Mouse (Mus musculus): ENCODE results near the gene Coq6. TPM values are rescaled to one million over a fixed set of nuclear protein-coding genes. Genes with fewer than 3 reads are reported as not detected.

Coq6 gene
- polyA plus RNA-seq, 2 experiments: 22.0 to 22.5 TPM

DNA sequence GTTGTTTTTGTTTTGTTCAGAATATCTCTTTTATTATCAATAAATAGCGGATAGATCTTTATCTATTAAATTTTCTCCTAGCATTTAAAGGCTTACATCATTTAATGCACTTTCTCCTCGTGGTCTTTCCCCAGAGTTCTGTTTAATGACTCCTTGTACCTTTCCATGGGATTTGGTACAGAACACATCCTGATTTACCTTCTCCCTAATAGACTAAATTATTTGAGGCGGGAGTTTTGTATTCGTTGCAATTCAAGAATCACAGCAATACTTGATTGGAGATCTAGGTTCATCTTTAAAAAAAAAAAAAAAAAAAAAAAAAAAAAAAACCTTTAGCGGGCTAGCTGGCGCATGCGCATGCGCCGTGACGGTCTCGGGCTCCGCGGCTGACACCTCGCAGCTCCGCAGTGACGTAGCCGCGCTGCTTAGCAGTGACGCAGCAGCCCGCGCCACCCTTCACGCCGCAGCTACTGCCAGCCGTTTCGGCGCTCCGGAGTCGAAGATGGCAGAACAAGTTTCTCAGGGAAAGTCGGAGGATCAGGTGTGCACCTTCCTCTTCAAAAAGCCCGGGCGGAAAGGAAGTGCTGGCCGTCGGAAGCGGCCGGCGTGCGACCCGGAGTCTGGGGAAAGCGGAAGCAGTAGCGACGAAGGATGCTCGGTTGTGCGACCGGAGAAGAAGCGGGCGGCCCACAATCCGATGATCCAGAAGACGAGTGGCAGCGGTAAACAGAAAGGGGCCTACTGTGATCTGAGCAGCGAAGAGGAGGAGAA, 55.6 kb downstream of the Coq6 start, which contains the start of gene Rnf113a2:
Gene Rnf113a2 (plus strand): TSS at position 363 of the 771 bp plus-strand sequence.
- Histone ChIP-seq H3K9me3 (ENCODE audit: control insufficient read depth, low read length) (no peaks in the 10 kb centered on the region), H3K27ac (peak within 1 kb of the TSS; percentile 93), H3K9ac (replicated peaks) (peak within 1 kb of the TSS; percentile 96), H3K36me3 (replicated peaks; ENCODE audit: control insufficient read depth, insufficient read depth, low read depth) (no peaks in the 10 kb centered on the region), H3K27me3 (ENCODE audit: control insufficient read depth, insufficient read depth, low read length) (no peaks in the 10 kb centered on the region), H3K4me3 (ENCODE audit: insufficient read depth in 1 of 2, low read depth in 2 of 2, low read length in 2 of 2) (peak within 1 kb of the TSS; percentile 81 to 85), H3K4me1 (replicated peaks; ENCODE audit: control insufficient read depth in 2 of 2, insufficient read depth in 2 of 2, low read length in 1 of 2) (peaks cover 4 to 7% of the 10 kb centered on the region in 2 experiments), H3K4me2 (ENCODE audit: low read depth) (peak within 1 kb of the TSS; percentile 76)
- 2% methylated on average over 50 of the region's 50 CpGs for WGBS (ENCODE audit: insufficient replicate concordance)
- DNase-seq (ENCODE audit: low read depth in 3 of 3, low spot score in 3 of 3): peak; percentile 82
- peak; percentile 97 for ATAC-seq (ENCODE audit: insufficient read depth)
- TF ChIP-seq EP300 (IDR thresholded peaks at IDR 0.05; ENCODE audit: low read depth) (no peak), CTCF (IDR thresholded peaks at IDR 0.05; ENCODE audit: low read depth) (no peak)

DNA sequence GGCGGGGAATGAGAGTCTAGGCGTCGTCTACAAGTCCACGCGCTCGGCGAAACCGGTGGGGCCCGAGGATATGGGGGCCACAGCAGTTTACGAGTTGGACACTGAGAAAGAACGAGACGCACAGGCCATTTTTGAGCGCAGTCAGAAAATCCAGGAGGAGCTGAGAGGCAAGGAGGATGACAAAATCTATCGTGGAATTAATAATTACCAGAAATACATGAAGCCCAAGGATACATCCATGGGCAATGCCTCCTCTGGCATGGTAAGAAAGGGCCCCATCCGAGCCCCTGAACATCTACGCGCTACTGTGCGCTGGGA, 56.1 kb downstream of the Coq6 start:
- peaks cover 4 to 7% of the 10 kb centered on the region in 2 experiments for H3K4me1 ChIP-seq (replicated peaks; ENCODE audit: control insufficient read depth in 2 of 2, insufficient read depth in 2 of 2, low read length in 1 of 2)
- peak overlapping the region; percentile 81 to 85 for H3K4me3 ChIP-seq (ENCODE audit: insufficient read depth in 1 of 2, low read depth in 2 of 2, low read length in 2 of 2)
- ATAC-seq (ENCODE audit: insufficient read depth) (no peak), DNase-seq (ENCODE audit: low read depth in 3 of 3, low spot score in 3 of 3) (no peak)
- peak overlapping the region; percentile 76 for H3K4me2 ChIP-seq (ENCODE audit: low read depth)
- WGBS (ENCODE audit: insufficient replicate concordance): 34% methylated on average over 18 of the region's 18 CpGs
- no peaks in the 10 kb centered on the region for H3K27me3 ChIP-seq (ENCODE audit: control insufficient read depth, insufficient read depth, low read length)
- peak overlapping the region; percentile 93 for H3K27ac ChIP-seq
- no peaks in the 10 kb centered on the region for H3K9me3 ChIP-seq (ENCODE audit: control insufficient read depth, low read length)
- peak overlapping the region; percentile 96 for H3K9ac ChIP-seq (replicated peaks)
- no peak for TF ChIP-seq CTCF (IDR thresholded peaks at IDR 0.05; ENCODE audit: low read depth)
- TF ChIP-seq EP300 (IDR thresholded peaks at IDR 0.05; ENCODE audit: low read depth): no peak
- no peaks in the 10 kb centered on the region for H3K36me3 ChIP-seq (replicated peaks; ENCODE audit: control insufficient read depth, insufficient read depth, low read depth)

Other genes starting within 250 kb of the Coq6 start
- 0.39 and 0.44 TPM in 2 replicates for gene Dnal1, start 247.3 kb upstream of the Coq6 start, polyA plus RNA-seq (2012; rRNA removed)
- gene Dnal1, start 247.3 kb upstream of the Coq6 start, polyA plus RNA-seq (2014; fragmentation: Nextera tagmentation; extraction: Ambion mirVana): 0.04 and 0.15 TPM in 2 replicates
- 0.09 and 0.10 TPM in 2 replicates for gene Pnma1, start 213.2 kb upstream of the Coq6 start, polyA plus RNA-seq (2012; rRNA removed)
- 0.05 and 0.11 TPM in 2 replicates for gene Pnma1, start 213.2 kb upstream of the Coq6 start, polyA plus RNA-seq (2014; fragmentation: Nextera tagmentation; extraction: Ambion mirVana)
- 3.9 and 4.3 TPM in 2 replicates for gene Elmsan1, start 142.8 kb upstream of the Coq6 start, polyA plus RNA-seq (2012; rRNA removed)
- 4.5 and 5.1 TPM in 2 replicates for gene Elmsan1, start 142.8 kb upstream of the Coq6 start, polyA plus RNA-seq (2014; fragmentation: Nextera tagmentation; extraction: Ambion mirVana)
- 7.4 and 13.3 TPM in 2 replicates for gene Ptgr2, start 76.4 kb upstream of the Coq6 start, polyA plus RNA-seq (2012; rRNA removed)
- gene Ptgr2, start 76.4 kb upstream of the Coq6 start, polyA plus RNA-seq (2014; fragmentation: Nextera tagmentation; extraction: Ambion mirVana): 22.9 and 24.1 TPM in 2 replicates
- 19.1 and 23.6 TPM in 2 replicates for gene Zfp410, start 44.8 kb upstream of the Coq6 start, polyA plus RNA-seq (2012; rRNA removed)
- 35.1 and 37.3 TPM in 2 replicates for gene Zfp410, start 44.8 kb upstream of the Coq6 start, polyA plus RNA-seq (2014; fragmentation: Nextera tagmentation; extraction: Ambion mirVana)
- gene Fam161b, start 176 bp downstream of the Coq6 start, polyA plus RNA-seq (2012; rRNA removed): 1.3 and 1.5 TPM in 2 replicates
- 0.68 and 0.81 TPM in 2 replicates for gene Fam161b, start 176 bp downstream of the Coq6 start, polyA plus RNA-seq (2014; fragmentation: Nextera tagmentation; extraction: Ambion mirVana)
- 4.3 and 4.9 TPM in 2 replicates for gene Entpd5, start 47.4 kb downstream of the Coq6 start, polyA plus RNA-seq (2012; rRNA removed)
- 10.0 and 10.2 TPM in 2 replicates for gene Entpd5, start 47.4 kb downstream of the Coq6 start, polyA plus RNA-seq (2014; fragmentation: Nextera tagmentation; extraction: Ambion mirVana)
- gene Bbof1, start 47.4 kb downstream of the Coq6 start, polyA plus RNA-seq (2012; rRNA removed): 0.12 and 0.33 TPM in 2 replicates
- gene Bbof1, start 47.4 kb downstream of the Coq6 start, polyA plus RNA-seq (2014; fragmentation: Nextera tagmentation; extraction: Ambion mirVana): 0.25 and 0.44 TPM in 2 replicates
- 5.4 and 10.0 TPM in 2 replicates for gene Rnf113a2, start 55.5 kb downstream of the Coq6 start, polyA plus RNA-seq (2012; rRNA removed)
- 12.8 and 13.2 TPM in 2 replicates for gene Rnf113a2, start 55.5 kb downstream of the Coq6 start, polyA plus RNA-seq (2014; fragmentation: Nextera tagmentation; extraction: Ambion mirVana)
- gene Aldh6a1, start 89.3 kb downstream of the Coq6 start, polyA plus RNA-seq (2012; rRNA removed): 8.9 and 10.4 TPM in 2 replicates
- gene Aldh6a1, start 89.3 kb downstream of the Coq6 start, polyA plus RNA-seq (2014; fragmentation: Nextera tagmentation; extraction: Ambion mirVana): 24.9 and 26.3 TPM in 2 replicates
- gene Lin52, start 89.8 kb downstream of the Coq6 start, polyA plus RNA-seq (2012; rRNA removed): 7.4 and 10.8 TPM in 2 replicates
- gene Lin52, start 89.8 kb downstream of the Coq6 start, polyA plus RNA-seq (2014; fragmentation: Nextera tagmentation; extraction: Ambion mirVana): 10.4 and 12.1 TPM in 2 replicates
- gene Vsx2, start 208.1 kb downstream of the Coq6 start, polyA plus RNA-seq (2012; rRNA removed): not detected in 2 replicates
- not detected in 2 replicates for gene Vsx2, start 208.1 kb downstream of the Coq6 start, polyA plus RNA-seq (2014; fragmentation: Nextera tagmentation; extraction: Ambion mirVana)

Measured in liver, embryonic 14.5 days (tissue).